Mouse (Mus musculus) embryonic fibroblast, embryonic 13.5 days (primary cell): ENCODE data around the gene Dst.

Source experiments
- CTCF ChIP-seq: IDR thresholded peaks from 2 replicates; pipeline ENCODE4 v1.5.1; 2011; ENCODE audit warnings: mild to moderate bottlenecking, control low read depth, low read length, moderate library complexity, borderline replicate concordance; ENCODE audit not compliant: insufficient read depth
- POLR2A ChIP-seq: IDR thresholded peaks from 2 replicates; pipeline ENCODE4 v1.6.1; 2011; ENCODE audit warnings: low read depth, mild to moderate bottlenecking, control low read depth, low read length, moderate library complexity

DNA sequence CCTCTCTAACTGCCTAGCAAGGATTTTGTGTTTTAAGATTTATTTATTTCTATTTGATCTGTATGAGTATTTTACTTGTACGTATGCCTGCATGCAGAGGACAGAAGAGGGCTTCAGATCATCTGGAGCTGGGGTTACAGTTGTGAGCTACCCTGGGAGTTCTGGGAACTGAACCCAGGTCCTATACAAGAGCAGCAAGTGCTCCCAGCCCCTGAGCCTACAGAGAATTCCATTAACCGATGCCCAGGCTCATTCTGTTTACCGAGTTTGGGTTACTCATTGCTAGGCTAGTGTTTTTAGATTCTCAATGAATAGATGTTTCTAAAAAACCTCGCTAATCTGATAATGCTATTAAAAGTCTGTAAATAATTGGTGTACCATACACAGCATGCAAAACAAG lies 67.3 kb downstream of the Dst start:
- TF ChIP-seq CTCF (no peak), POLR2A (no peak)
